Comparison of ENCODE assay signal across 21 mouse cellular contexts in the genomic region with DNA sequence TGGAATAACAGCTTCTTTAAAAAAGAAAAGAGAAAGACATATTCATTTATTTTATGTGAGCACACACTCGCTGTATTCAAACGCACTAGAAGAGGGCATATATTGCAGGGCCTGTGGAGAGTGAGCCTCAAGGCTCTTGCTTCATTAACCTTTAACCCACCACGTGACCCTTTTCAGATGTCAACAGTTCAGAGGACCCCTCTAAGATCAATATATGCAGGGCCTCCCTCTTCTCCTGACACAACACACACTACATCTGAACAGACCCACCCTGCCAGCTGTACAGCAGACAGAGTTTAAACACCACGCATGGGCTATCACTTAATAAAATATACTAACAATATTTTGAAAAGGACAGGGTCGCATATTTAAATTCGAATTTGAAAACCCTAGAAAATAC.
"Had no signal": no experiment of that assay in that cellular context is flagged by ENCODE, and none has a peak within 500 bp of the region (broad histone marks: within the 10 kb centered on the region; RNA-seq: fewer than 3 reads in every experiment).

No protein-coding gene starts in this region.

- H3K36me3 ChIP-seq: lung, embryonic 15.5 days; midbrain, embryonic 10.5 days; midbrain, embryonic 13.5 days; midbrain, embryonic 15.5 days; neural tube, embryonic 13.5 days; neural tube, embryonic 15.5 days had no signal

- H3K4me2 ChIP-seq: lung, embryonic 15.5 days; midbrain, embryonic 13.5 days; midbrain, embryonic 15.5 days; neural tube, embryonic 13.5 days; neural tube, embryonic 15.5 days had no signal

- H3K9ac ChIP-seq: lung, embryonic 15.5 days; midbrain, embryonic 13.5 days; midbrain, embryonic 15.5 days; neural tube, embryonic 13.5 days; neural tube, embryonic 15.5 days had no signal

- DNase-seq: lung, adult 2 months; lung, postnatal 14 days; lung, postnatal 36 days; retina, postnatal 1 day; right cerebral cortex, adult 18-20 months; right cerebral cortex, postnatal 25 days; right cerebral cortex, postnatal 4 days; spleen, adult 18-20 months; thymus, adult 18-20 months; thymus, postnatal 25 days; thymus, postnatal 4 days had no signal

- H3K9me3 ChIP-seq: lung, embryonic 15.5 days; midbrain, embryonic 10.5 days; midbrain, embryonic 15.5 days; neural tube, embryonic 13.5 days; neural tube, embryonic 15.5 days had no signal

- H3K4me1 ChIP-seq: lung, embryonic 15.5 days; megakaryocyte, embryonic 14.5 days; midbrain, embryonic 15.5 days; neural tube, embryonic 15.5 days had no signal

- H3K27ac ChIP-seq: lung, embryonic 15.5 days; macrophage; midbrain, embryonic 10.5 days; midbrain, embryonic 13.5 days; midbrain, embryonic 15.5 days; neural tube, embryonic 13.5 days; neural tube, embryonic 15.5 days had no signal

- H3K4me3 ChIP-seq: lung, embryonic 15.5 days; megakaryocyte, embryonic 14.5 days; midbrain, embryonic 10.5 days; midbrain, embryonic 13.5 days; midbrain, embryonic 15.5 days; myocyte; neural tube, embryonic 13.5 days; neural tube, embryonic 15.5 days had no signal

- H3K27me3 ChIP-seq: lung, embryonic 15.5 days; megakaryocyte, embryonic 14.5 days; midbrain, embryonic 13.5 days; midbrain, embryonic 15.5 days; neural tube, embryonic 13.5 days; neural tube, embryonic 15.5 days had no signal

- ATAC-seq: lung, postnatal 0 days; midbrain, embryonic 13.5 days; midbrain, embryonic 15.5 days had no signal
